Mouse (Mus musculus) testis, postnatal 10 days (tissue): Measurements from ENCODE around the gene Gm21778.
"Not testable (repeated sequence)": the region's sequence is repeated elsewhere in the genome, so short reads cannot be mapped to it uniquely, and the experiment has no call there.

Experiments
- DNase-seq: peaks from one replicate; pipeline ENCODE4 v3.0.0; 2021; ENCODE audit warnings: low spot score

Gene Gm21778

DNA sequence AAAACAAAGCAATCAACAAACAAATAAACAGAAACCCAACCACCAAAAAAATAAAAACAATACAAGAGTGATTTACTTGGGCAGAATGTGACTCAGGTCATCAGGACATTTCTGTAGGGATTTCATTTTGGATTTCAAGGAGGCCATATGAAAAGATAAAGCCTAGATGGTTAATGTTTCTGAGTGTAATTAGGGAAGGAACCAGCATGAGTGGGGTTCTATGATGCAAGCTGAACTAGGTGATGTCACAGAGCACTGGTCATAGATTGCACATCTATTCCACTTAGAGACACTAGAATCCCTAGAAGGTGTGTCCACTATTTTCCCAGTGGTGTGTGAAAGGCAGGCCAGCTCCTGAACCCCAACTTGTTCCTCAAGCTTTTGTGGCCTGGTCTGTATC is at the start of gene Gm21778:
Gene Gm21778 (plus strand): TSS at position 301 of the 400 bp plus-strand sequence.
- DNase-seq: not testable (repeated sequence)
